Mouse (Mus musculus) thymus, postnatal 36 days (tissue): ENCODE measurements around the gene Heatr9.
"Not testable (repeated sequence)": the region's sequence is repeated elsewhere in the genome, so short reads cannot be mapped to it uniquely, and the experiment has no call there.

Source experiments
- DNase-seq, 2 experiments: peaks; one replicate each; pipeline ENCODE4 v3.0.0; 2022; ENCODE audit warnings: mixed read lengths in 2 of 2

Heatr9 gene

DNA sequence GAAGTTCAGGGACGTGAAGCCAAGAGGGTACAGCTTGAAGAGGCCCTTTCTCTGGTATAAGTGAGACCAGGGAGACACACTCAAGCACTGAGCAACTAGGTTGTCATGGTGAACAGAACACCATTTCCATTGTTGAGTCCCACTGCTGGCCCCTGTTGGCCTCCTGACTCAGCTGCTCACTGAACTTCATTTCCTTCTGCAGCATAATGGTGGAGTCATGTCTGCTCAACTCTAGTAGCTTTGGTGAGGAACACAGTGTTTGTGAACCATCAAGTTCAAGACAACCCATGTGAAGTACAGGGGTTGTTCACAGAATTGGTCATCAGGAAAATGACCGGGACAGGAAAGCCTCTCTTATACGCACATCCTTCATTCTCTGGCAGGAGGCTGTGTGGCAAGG lies at the start of gene Heatr9:
Gene Heatr9, minus strand, starts transcription at position 101 of the 400 bp plus-strand sequence.
- no peak for DNase-seq

- DNase-seq: no peak
Observed at GRCm38 (mm10) chr11:83570189-83570588, 48.2 kb upstream of the Heatr9 start.

- DNase-seq: no peak
Observed at GRCm38 (mm10) chr11:83569249-83569648, 47.3 kb upstream of the Heatr9 start.

DNA sequence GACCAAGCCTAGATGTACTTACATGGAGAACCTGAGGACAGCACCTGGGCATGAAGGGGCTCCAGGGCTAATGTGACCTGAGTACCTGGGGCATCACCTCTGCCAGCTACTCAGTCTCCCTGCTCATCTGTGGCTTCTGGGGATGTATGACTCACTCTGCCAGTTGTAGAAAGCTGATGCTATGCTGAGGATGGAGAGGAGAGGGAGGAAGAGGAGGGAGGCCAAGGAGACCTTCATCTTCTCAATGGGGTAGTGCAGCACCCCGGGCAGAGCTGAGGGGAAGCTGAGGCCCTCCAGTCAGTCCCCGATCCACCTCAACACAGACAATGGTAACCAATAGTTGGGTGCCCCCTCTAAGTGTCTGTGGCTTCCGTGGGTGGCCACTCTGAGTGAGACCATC lies 46.8 kb upstream of the Heatr9 start:
- no peak for DNase-seq

GRCm38 (mm10) chr11:83568061-83568460 lies 46.1 kb upstream of the Heatr9 start:
- no peak for DNase-seq

- DNase-seq: no peak
Observed at GRCm38 (mm10) chr11:83567311-83567710, 45.3 kb upstream of the Heatr9 start.

DNA sequence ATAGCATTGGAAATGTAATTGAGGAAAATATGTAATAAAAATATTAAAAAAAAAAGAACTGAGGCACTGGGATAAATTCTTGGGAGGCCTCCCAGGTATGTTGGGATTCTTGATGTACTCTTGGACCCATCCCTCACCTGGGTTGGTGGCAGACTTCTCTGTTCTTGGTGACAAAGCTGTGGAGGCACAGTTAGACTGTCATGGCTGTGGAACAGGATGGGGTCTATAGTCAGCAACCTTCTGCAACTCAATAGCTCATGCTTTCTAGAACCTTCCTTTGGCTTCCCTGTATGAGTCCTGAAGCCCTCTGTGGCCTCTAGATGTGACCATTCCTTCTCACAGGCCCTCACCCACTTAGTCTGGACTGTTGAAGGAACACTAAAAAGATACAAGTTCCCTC lies 44.6 kb upstream of the Heatr9 start:
- no peak for DNase-seq

GRCm38 (mm10) chr11:83563754-83564153 lies 41.8 kb upstream of the Heatr9 start:
- no peak for DNase-seq

DNA sequence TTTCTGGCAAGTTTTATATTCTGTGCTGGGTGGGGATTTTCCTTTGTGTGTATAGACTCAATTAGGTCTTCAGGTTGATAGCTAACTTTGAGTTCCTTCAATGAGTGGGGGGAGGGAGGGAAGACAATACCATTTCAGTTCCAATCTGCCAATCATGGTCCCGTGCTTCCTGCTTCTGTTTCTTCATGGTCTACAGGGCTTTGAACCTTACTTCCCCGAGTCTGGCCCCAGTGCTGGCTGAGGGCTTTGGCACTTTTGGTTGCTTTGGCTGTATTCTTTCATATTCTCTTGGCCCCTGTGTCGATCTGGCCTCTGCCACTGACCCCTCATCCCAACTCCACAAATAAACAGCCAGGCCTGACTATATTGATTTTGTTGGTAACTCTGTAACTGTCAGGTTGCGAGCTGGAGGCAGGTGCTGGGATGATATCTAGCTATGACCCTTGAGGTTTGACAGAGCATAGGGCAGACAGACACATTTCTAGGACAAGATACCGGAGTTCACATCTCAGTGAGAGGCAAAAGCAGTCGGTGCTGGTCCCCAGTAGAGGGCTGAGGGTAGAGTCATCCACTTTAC lies 40.4 kb upstream of the Heatr9 start:
- DNase-seq: no peak

DNA sequence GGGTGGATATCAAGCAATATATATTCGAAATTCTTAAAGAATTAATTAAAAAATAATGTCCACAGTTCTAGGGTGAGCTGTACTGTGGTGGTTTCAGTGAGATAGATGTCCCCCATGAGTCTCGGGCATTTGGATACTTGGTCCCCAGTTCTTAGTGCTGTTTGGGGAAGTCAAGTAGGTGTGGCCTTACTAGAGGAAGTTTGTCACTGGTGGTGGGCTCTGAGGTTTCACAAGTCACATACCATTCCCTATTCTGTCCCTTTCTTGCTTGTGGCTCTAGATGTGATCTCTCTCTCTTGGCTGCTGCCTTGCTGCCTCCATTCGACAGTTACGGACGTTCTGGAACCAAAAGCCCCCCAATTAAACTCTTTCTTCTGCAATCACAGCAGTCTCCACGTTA lies 38.4 kb upstream of the Heatr9 start:
- DNase-seq: no peak

GRCm38 (mm10) chr11:83557074-83557473 lies 35.1 kb upstream of the Heatr9 start:
- no peak for DNase-seq

DNA sequence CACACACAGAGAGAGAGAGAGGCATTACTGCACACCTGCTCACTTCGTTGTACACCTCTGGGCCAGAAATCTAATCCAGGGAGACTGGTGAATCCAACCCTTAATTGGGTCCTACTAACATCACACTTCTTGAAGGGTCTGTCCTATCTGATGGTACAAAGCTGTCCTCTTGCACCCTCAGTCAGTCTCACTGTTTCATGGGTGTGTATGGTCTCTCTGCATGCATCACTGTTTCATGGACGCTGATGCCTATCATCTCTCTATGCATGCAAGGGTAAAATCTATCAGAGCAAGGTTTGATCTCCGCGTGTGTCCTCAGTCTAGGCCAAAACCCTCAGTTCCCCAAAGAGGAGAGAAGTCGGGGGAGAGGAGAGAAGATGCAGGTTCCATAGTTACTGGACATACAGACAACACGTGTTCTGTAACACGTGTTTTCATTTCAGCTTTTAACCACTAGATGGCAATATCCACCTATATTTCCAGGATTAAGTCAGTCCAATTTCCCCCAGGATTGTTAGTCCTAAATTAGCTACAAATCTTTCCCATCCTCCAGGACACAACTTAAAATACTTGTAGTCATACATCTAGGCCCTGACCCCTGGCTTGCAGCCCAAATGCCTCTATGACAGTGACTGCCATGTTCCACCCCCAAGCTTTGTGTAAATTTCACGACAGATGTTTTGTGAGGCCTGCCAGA lies 34.3 kb upstream of the Heatr9 start:
- no peak for DNase-seq

- no peak for DNase-seq
Observed at GRCm38 (mm10) chr11:83551668-83552067, 29.7 kb upstream of the Heatr9 start.

GRCm38 (mm10) chr11:83551037-83551436 lies 29.1 kb upstream of the Heatr9 start:
- not testable (repeated sequence) for DNase-seq

GRCm38 (mm10) chr11:83550186-83550632 lies 28.2 kb upstream of the Heatr9 start:
- no peak for DNase-seq

GRCm38 (mm10) chr11:83544214-83544613 lies 22.2 kb upstream of the Heatr9 start:
- no peak for DNase-seq

GRCm38 (mm10) chr11:83541415-83541814 lies 19.4 kb upstream of the Heatr9 start:
- no peak for DNase-seq

GRCm38 (mm10) chr11:83540931-83541330 lies 19.0 kb upstream of the Heatr9 start:
- DNase-seq: no peak

DNA sequence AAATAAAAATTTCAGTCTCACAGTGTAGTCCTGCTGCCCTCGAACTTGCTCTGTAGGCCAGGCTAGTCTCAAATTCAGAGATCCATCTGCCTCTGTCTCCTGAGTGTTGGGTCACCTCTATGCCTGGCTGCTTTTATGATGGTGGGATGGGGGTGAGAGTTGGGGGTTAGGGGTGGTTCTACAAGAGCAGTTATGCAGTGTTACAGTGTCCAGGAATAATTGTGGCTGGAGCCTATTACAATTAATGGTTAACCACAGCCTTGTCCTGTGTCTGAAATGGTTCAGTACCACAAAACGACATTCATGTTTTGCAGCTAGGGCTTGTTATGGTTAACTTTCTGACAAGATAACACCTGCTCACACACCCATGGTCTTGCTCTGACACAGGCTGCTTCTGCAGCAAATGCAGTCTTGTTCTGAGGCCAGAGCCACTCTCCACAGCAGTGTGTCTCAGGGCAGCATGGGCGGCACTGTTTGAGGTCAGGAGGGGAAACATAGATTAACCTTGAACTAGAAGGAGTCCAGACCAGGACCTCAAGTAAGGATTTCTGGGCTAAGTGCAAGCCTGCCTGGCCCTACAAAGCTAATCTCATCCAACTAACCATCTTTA lies 16.8 kb upstream of the Heatr9 start:
- DNase-seq: no peak

GRCm38 (mm10) chr11:83536831-83537230 lies 14.9 kb upstream of the Heatr9 start:
- DNase-seq: no peak

GRCm38 (mm10) chr11:83534609-83535423 lies 12.8 kb upstream of the Heatr9 start:
- no peak for DNase-seq

GRCm38 (mm10) chr11:83534143-83534542 lies 12.2 kb upstream of the Heatr9 start:
- DNase-seq: no peak

GRCm38 (mm10) chr11:83533192-83533591 lies 11.2 kb upstream of the Heatr9 start:
- DNase-seq: no peak
